ENCODE assay signal across 8 mouse cellular contexts in the genomic region with DNA sequence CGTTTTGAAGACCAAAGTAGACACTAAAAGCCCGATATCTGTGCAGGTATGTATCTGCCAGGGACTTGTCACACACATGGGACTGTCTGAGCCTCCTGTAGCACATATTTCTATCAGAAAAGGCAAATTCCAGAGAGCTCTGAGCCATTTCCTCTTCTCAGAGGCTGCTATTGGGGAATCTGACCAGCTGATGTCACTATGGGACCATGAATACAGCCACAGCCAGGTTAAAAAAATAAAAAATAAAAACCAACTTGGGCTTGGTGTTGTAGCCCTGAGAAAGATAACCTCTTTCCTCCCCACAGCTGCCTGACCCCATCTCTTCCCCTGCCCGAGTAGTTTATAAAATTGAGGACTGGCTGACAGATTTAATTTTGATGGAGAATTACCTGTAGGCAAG. TPM values are rescaled to one million over a fixed set of nuclear protein-coding genes. Genes with fewer than 3 reads are reported as not detected.
A peak's percentile ranks its signal among the peaks of the same experiment; 100 is the strongest.
DNase-seq lines count a peak whose midpoint lies in the region; ATAC-seq lines count a peak whose summit lies in the region.

No protein-coding gene starts in this region.

- peak; percentile 83 for DNase-seq in midbrain, embryonic 11.5 days (ENCODE audit: low spot score, missing footprints)
- no peak for DNase-seq in midbrain, embryonic 10.5 days (ENCODE audit: low spot score)
- DNase-seq in frontal cortex, adult 2 months (ENCODE audit: extremely low spot score in 1 of 2, low spot score in 1 of 2): peak; percentile 13 to 74
- peak; percentile 25 to 36 for DNase-seq in left cerebral cortex, postnatal 36 days (ENCODE audit: low spot score in 2 of 2)
- DNase-seq in right cerebral cortex, postnatal 36 days (ENCODE audit: low spot score in 2 of 2): peak; percentile 11 to 34
- DNase-seq in ovary, adult 18-20 months (ENCODE audit: low spot score): no peak

- ATAC-seq in forebrain, embryonic 13.5 days: peak; percentile 41; the same call in 1 of the 2 replicates
- no peak for ATAC-seq in forebrain, embryonic 15.5 days (replicated peaks)
- ATAC-seq in midbrain, embryonic 11.5 days (ENCODE audit: low FRiP score): no peak

- H3K27ac ChIP-seq in forebrain, embryonic 13.5 days: no peak overlapping the region
- no peak overlapping the region for H3K27ac ChIP-seq in forebrain, embryonic 15.5 days (replicated peaks)
- no peak overlapping the region for H3K27ac ChIP-seq in midbrain, embryonic 11.5 days (ENCODE audit: low read depth, low read length)
- H3K27ac ChIP-seq in midbrain, embryonic 10.5 days (replicated peaks): no peak overlapping the region

- no peak overlapping the region for H3K4me3 ChIP-seq in forebrain, embryonic 13.5 days
- no peak overlapping the region for H3K4me3 ChIP-seq in forebrain, embryonic 15.5 days
- no peak overlapping the region for H3K4me3 ChIP-seq in midbrain, embryonic 11.5 days (ENCODE audit: low read depth, low read length)
- H3K4me3 ChIP-seq in midbrain, embryonic 10.5 days: no peak overlapping the region

- 65% methylated on average over 3 of the region's 3 CpGs for WGBS in forebrain, embryonic 13.5 days
- WGBS in forebrain, embryonic 15.5 days: 69% methylated on average over 3 of the region's 3 CpGs
- WGBS in midbrain, embryonic 11.5 days: 62% methylated on average over 3 of the region's 3 CpGs
- WGBS in midbrain, embryonic 10.5 days: 69% methylated on average over 3 of the region's 3 CpGs

- H3K4me2 ChIP-seq in forebrain, embryonic 13.5 days: no peak overlapping the region
- no peak overlapping the region for H3K4me2 ChIP-seq in forebrain, embryonic 15.5 days (replicated peaks)
- H3K4me2 ChIP-seq in midbrain, embryonic 11.5 days: no peak overlapping the region

- H3K4me1 ChIP-seq in forebrain, embryonic 13.5 days: no peaks in the 10 kb centered on the region
- H3K4me1 ChIP-seq in forebrain, embryonic 15.5 days: no peaks in the 10 kb centered on the region
- no peaks in the 10 kb centered on the region for H3K4me1 ChIP-seq in midbrain, embryonic 11.5 days (ENCODE audit: control insufficient read depth, insufficient read depth, low read length)
- H3K4me1 ChIP-seq in midbrain, embryonic 10.5 days: no peaks in the 10 kb centered on the region

- intact Hi-C loops in left cerebral cortex, postnatal 36 days (cut with DNase I): loop anchor here (5.0 kb wide), 1 partner anchor 72 kb away; no protein-coding TSS in a partner anchor

- H3K9me3 ChIP-seq in forebrain, embryonic 13.5 days (replicated peaks): no peaks in the 10 kb centered on the region
- no peaks in the 10 kb centered on the region for H3K9me3 ChIP-seq in forebrain, embryonic 15.5 days
- no peaks in the 10 kb centered on the region for H3K9me3 ChIP-seq in midbrain, embryonic 11.5 days (ENCODE audit: control insufficient read depth, low read length)
- no peaks in the 10 kb centered on the region for H3K9me3 ChIP-seq in midbrain, embryonic 10.5 days (replicated peaks)

- H3K9ac ChIP-seq in forebrain, embryonic 13.5 days: no peak overlapping the region
- no peak overlapping the region for H3K9ac ChIP-seq in forebrain, embryonic 15.5 days (replicated peaks)
- H3K9ac ChIP-seq in midbrain, embryonic 11.5 days (ENCODE audit: low read length): no peak overlapping the region

- H3K36me3 ChIP-seq in forebrain, embryonic 13.5 days (ENCODE audit: poor library complexity, severe bottlenecking): no peaks in the 10 kb centered on the region
- H3K36me3 ChIP-seq in forebrain, embryonic 15.5 days: no peaks in the 10 kb centered on the region
- no peaks in the 10 kb centered on the region for H3K36me3 ChIP-seq in midbrain, embryonic 11.5 days (ENCODE audit: control insufficient read depth, insufficient read depth, low read length)
- no peaks in the 10 kb centered on the region for H3K36me3 ChIP-seq in midbrain, embryonic 10.5 days

- no peaks in the 10 kb centered on the region for H3K27me3 ChIP-seq in forebrain, embryonic 13.5 days
- no peaks in the 10 kb centered on the region for H3K27me3 ChIP-seq in forebrain, embryonic 15.5 days
- H3K27me3 ChIP-seq in midbrain, embryonic 11.5 days (ENCODE audit: control insufficient read depth, insufficient read depth, low read length): no peaks in the 10 kb centered on the region
- H3K27me3 ChIP-seq in midbrain, embryonic 10.5 days (ENCODE audit: low read depth, poor library complexity, severe bottlenecking): no peaks in the 10 kb centered on the region

RNA-seq across cellular contexts. Expression of a gene that starts 31.2 kb away (rescaled TPM):
- polyA plus RNA-seq in forebrain, embryonic 13.5 days (2015; fragmentation: Nextera tagmentation; extraction: Ambion mirVana): 77.6 and 85.1 TPM in 2 replicates
- polyA plus RNA-seq in forebrain, embryonic 15.5 days (2015; fragmentation: Nextera tagmentation; extraction: Ambion mirVana): 84.8 and 84.9 TPM in 2 replicates
- polyA plus RNA-seq in midbrain, embryonic 11.5 days (2014; fragmentation: Nextera tagmentation; extraction: Ambion mirVana): 64.3 and 69.2 TPM in 2 replicates
- 68.5 and 73.9 TPM in 2 replicates for polyA plus RNA-seq in midbrain, embryonic 10.5 days (2016; fragmentation: Nextera tagmentation; extraction: Ambion mirVana)
- 17.7 and 21.3 TPM in 2 replicates for polyA plus RNA-seq in frontal cortex, adult 2 months (2012; rRNA removed)
- 10 to 100 TPM; 26.0 to 28.3 TPM for total RNA-seq in left cerebral cortex, postnatal 36 days (2021)

RNA-seq across cellular contexts. Expression of a gene that starts 55.1 kb away (rescaled TPM):
- polyA plus RNA-seq in forebrain, embryonic 13.5 days (2015; fragmentation: Nextera tagmentation; extraction: Ambion mirVana): 24.3 and 25.2 TPM in 2 replicates
- polyA plus RNA-seq in forebrain, embryonic 15.5 days (2015; fragmentation: Nextera tagmentation; extraction: Ambion mirVana): 24.7 and 25.0 TPM in 2 replicates
- polyA plus RNA-seq in midbrain, embryonic 11.5 days (2014; fragmentation: Nextera tagmentation; extraction: Ambion mirVana): 28.6 and 29.5 TPM in 2 replicates
- 26.7 and 27.8 TPM in 2 replicates for polyA plus RNA-seq in midbrain, embryonic 10.5 days (2016; fragmentation: Nextera tagmentation; extraction: Ambion mirVana)
- 8.4 and 9.0 TPM in 2 replicates for polyA plus RNA-seq in frontal cortex, adult 2 months (2012; rRNA removed)
- 10 to 100 TPM; 10.8 to 14.6 TPM for total RNA-seq in left cerebral cortex, postnatal 36 days (2021)

Comparison
In these comparisons a context has a peak if more than half of its experiments do, and no peak if none do; other contexts are left out.
1. DNase-seq: peak in midbrain, embryonic 11.5 days (single experiment), frontal cortex, adult 2 months (2 of 2), left cerebral cortex, postnatal 36 days (2 of 2) and right cerebral cortex, postnatal 36 days (2 of 2); none in midbrain, embryonic 10.5 days (single experiment) and ovary, adult 18-20 months (single experiment).